Mouse (Mus musculus) liver, embryonic 12.5 days (tissue): ENCODE measurements at regions not wholly inside any gene's neighbourhood (a gene's known extent, or its start where the extent isn't known, plus 50 kb on each side); places are given as distances from the start of the nearest gene placed in this dataset.
"Not testable (repeated sequence)": the region's sequence is repeated elsewhere in the genome, so short reads cannot be mapped to it uniquely, and the experiment has no call there.

Experiments
- ATAC-seq: fragments of 200-750 bp; cut with Nextera tagmentation; 2 replicates; pipeline ENCODE4 v1.8.0; 2017; ENCODE audit warnings: moderate number of reproducible peaks, mild to moderate bottlenecking, moderate library complexity
- H3K27ac ChIP-seq: fragments of 300-500 bp; sonication (generic); 2 replicates; pipeline ENCODE4 v1.5.1; 2016; ENCODE audit warnings: mild to moderate bottlenecking
- H3K27me3 ChIP-seq: fragments of 300-500 bp; sonication (generic); replicated peaks from 2 replicates; pipeline ENCODE4 v1.6.1; 2016; ENCODE audit warnings: mild to moderate bottlenecking, moderate library complexity
- H3K36me3 ChIP-seq: fragments of 300-500 bp; sonication (generic); 2 replicates; pipeline ENCODE4 v1.6.1; 2016; ENCODE audit warnings: mild to moderate bottlenecking, moderate library complexity
- H3K4me1 ChIP-seq: fragments of 300-500 bp; sonication (generic); 2 replicates; pipeline ENCODE4 v1.6.1; 2016
- H3K4me2 ChIP-seq: fragments of 300-500 bp; sonication (generic); 2 replicates; pipeline ENCODE4 v1.6.1; 2016; ENCODE audit warnings: mild to moderate bottlenecking, moderate library complexity
- H3K4me3 ChIP-seq: fragments of 300-500 bp; sonication (generic); 2 replicates; pipeline ENCODE4 v1.5.1; 2016; ENCODE audit warnings: mild to moderate bottlenecking, moderate library complexity
- H3K9ac ChIP-seq: fragments of 300-500 bp; sonication (generic); 2 replicates; pipeline ENCODE4 v1.6.1; 2016; ENCODE audit warnings: mild to moderate bottlenecking, moderate library complexity
- H3K9me3 ChIP-seq: fragments of 300-500 bp; sonication (generic); replicated peaks from 2 replicates; pipeline ENCODE4 v1.6.1; 2016; ENCODE audit warnings: mild to moderate bottlenecking, moderate library complexity
- WGBS: fragments of 180-500 bp; shearing (Covaris S2); methylation state at CpG from one replicate; pipeline ENCODE4 v1.1.7; 2016; ENCODE audit not compliant: insufficient replicate concordance; 5-methylcytosine and 5-hydroxymethylcytosine counted together

DNA sequence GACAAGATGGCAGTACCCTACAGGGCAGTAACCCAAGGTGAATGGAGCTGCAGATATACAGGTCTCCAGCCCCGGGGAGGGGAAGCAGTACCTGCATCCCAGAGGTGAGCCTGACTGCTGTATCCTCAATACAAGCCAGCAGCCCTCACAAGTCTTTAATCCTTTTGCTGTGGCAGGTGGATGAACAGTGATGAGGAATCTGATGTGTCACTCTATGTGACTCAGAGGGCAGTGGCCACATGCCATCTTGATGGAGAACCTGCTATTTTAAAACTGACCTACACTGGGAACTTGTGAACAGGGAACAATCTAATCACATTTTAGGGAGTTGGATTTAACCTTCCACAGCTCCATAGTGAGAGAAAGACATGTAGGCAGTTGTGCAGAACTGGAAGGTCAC, 251.7 kb upstream of the Crbn start:
- 67% methylated on average over 1 of the region's 1 CpGs for WGBS
- Histone ChIP-seq H3K27ac (no peak overlapping the region), H3K36me3 (no peaks in the 10 kb centered on the region), H3K4me1 (no peaks in the 10 kb centered on the region), H3K9me3 (no peaks in the 10 kb centered on the region), H3K27me3 (no peaks in the 10 kb centered on the region), H3K9ac (no peak overlapping the region), H3K4me2 (no peak overlapping the region), H3K4me3 (no peak overlapping the region)
- ATAC-seq, result no peak

DNA sequence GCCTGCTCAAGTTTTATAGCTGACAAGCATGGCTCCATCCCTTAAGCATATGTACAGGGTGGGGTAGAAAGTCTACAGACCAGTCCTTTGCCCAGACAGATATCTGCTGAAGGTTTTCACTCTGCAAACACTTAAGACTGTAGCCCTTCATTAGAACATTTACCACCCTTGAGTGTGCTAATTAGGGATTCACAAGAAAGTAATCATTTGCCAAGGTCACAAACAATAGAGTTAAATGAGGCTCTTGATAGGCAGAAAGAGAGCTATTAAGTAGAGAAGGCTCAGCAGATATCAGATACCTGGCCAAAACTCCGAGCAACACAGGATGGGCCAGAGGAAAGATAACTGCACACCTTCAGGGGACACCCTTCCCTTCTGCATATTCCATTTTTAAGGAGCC, 252.3 kb upstream of the Crbn start:
- no peaks in the 10 kb centered on the region for H3K9me3 ChIP-seq
- H3K9ac ChIP-seq, result no peak overlapping the region
- no peak overlapping the region for H3K27ac ChIP-seq
- ATAC-seq, result no peak
- H3K4me1 ChIP-seq, result no peaks in the 10 kb centered on the region
- H3K36me3 ChIP-seq, result no peaks in the 10 kb centered on the region
- no peak overlapping the region for H3K4me3 ChIP-seq
- H3K4me2 ChIP-seq, result no peak overlapping the region
- no peaks in the 10 kb centered on the region for H3K27me3 ChIP-seq
- 21% methylated on average over 1 of the region's 1 CpGs for WGBS

DNA sequence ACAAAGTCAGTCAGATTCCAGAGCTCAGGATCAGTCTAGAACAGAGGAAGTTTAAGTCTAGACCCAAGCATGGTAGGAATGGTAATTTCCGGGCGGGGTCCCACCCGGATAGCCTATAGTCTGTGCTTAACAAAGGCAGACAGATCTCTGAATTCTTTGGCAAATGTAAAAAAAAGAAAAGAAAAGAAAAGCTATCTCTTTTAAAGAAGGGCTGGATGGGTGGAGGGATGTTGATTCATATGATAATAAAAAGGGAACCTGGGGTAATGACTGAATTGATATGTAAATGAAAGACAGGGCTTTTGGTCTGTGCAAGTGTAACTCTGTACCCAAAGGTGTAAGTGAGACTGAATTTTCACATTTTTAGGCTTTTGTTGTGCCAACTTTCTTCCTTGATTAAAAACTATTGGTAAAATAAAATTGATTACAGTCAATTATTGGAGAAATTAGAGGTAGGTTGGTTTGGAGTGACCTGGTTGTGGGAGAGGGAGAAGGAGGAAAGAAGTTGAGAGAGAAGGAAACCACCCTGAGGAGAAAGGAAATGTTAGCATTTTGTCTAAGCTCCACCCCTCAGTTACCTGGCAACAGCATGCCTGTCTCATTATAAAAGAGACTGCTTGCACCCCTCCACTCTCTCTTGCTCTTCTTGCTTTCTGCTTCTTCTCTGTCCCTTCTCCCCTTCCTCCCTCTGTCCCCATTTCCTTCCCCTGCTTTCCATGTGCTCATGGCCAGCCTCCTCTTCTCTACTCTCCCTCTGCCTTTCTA, 259.3 kb upstream of the Crbn start:
- H3K9me3 ChIP-seq, result peaks cover 3% of the 10 kb centered on the region; the same call in 1 of the 2 replicates
- no peaks in the 10 kb centered on the region for H3K4me1 ChIP-seq
- H3K4me3 ChIP-seq, result no peak overlapping the region
- ATAC-seq, result no peak
- no peaks in the 10 kb centered on the region for H3K27me3 ChIP-seq
- no peak overlapping the region for H3K27ac ChIP-seq
- 72% methylated on average over 3 of the region's 3 CpGs for WGBS
- H3K9ac ChIP-seq, result no peak overlapping the region
- no peaks in the 10 kb centered on the region for H3K36me3 ChIP-seq
- no peak overlapping the region for H3K4me2 ChIP-seq

DNA sequence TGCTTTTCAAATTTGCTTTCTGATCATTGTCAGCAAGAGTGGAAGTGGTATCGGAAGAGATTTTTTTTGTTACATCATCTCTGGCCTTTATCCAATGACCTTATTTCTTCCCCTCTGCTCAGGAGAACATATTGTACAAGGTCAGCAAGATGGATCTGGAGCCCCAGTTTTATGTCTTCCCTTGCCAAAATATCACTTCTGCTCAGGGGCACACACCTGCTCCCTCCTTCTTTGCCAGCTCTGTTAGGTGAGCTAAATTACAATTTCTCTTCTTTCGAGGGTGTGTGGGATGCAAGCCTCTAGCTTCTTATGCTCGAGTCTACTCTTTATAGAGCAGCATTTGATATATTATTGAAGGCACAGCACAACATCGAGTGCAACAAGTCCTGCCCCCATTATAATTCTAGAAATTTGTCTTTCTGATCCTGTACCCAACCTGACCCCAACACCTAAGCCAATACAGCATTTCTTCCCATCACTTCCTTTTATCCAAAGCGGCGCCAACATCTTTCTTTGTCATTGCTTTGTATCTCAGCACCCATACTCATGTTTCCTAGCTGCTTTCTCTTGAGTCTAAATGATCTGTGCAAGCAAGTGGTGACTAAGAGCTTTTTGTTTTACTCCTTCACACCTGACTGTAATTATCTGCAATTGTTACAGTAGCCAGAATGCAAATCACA, 263.1 kb upstream of the Crbn start:
- ATAC-seq, result no peak
- H3K9me3 ChIP-seq, result peaks cover 1% of the 10 kb centered on the region; the same call in 1 of the 2 replicates
- WGBS, result 64% methylated on average over 6 of the region's 6 CpGs

DNA sequence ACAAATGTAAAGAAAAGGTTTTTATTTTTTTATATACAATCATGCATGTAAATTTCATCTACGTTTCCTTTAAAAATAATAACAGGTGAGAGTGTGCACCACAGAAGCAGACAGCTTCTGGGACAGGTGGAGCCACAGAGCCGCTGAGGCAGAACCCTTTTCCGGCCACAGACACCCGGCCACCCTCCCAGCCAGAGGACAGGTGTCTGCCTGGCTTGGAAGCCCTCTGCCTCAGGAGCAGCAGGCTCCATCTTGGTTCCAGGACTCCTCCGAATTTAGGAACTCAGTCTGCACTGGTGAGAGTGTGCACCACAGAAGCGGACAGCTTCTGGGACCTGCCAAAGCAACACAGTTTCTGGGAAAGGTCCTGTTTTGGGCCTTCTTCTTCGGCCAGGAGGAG, 270.6 kb upstream of the Crbn start:
- Histone ChIP-seq H3K9me3 (no peaks in the 10 kb centered on the region), H3K27ac (no peak overlapping the region), H3K4me2 (no peak overlapping the region), H3K27me3 (no peaks in the 10 kb centered on the region), H3K9ac (no peak overlapping the region), H3K36me3 (no peaks in the 10 kb centered on the region), H3K4me3 (no peak overlapping the region), H3K4me1 (no peaks in the 10 kb centered on the region)
- ATAC-seq, result no peak
- 67% methylated on average over 7 of the region's 7 CpGs for WGBS

More for the DNA sequence above, 263.1 kb upstream of the Crbn start:
- Histone ChIP-seq H3K27me3 (no peaks in the 10 kb centered on the region), H3K36me3 (no peaks in the 10 kb centered on the region), H3K27ac (no peak overlapping the region), H3K4me3 (no peak overlapping the region), H3K4me2 (no peak overlapping the region), H3K9ac (no peak overlapping the region), H3K4me1 (no peaks in the 10 kb centered on the region)

DNA sequence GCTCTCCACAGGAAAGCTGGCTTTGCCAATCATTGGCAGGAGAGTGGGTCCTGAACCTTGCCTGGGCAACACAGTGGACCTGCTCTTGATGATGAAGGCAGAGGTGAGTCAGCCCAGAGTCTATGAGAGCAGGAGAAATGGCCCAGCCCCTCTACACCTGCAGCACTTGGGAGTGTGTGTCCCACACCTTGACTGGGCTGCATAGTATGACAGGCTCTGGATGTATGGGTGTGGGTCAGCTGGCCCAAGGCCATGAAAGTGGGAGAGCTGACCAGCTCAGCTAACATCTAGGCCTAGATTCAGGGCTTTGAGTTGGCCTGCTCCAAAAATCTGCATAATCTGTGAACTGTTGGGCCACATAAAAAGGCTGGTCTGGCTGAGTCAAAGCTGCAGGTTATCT, 292.7 kb upstream of the Crbn start:
- Histone ChIP-seq H3K27me3 (no peaks in the 10 kb centered on the region), H3K4me2 (no peak overlapping the region), H3K9ac (no peak overlapping the region), H3K4me1 (no peaks in the 10 kb centered on the region), H3K27ac (no peak overlapping the region), H3K36me3 (no peaks in the 10 kb centered on the region), H3K4me3 (no peak overlapping the region), H3K9me3 (no peaks in the 10 kb centered on the region)
- ATAC-seq, result no peak

DNA sequence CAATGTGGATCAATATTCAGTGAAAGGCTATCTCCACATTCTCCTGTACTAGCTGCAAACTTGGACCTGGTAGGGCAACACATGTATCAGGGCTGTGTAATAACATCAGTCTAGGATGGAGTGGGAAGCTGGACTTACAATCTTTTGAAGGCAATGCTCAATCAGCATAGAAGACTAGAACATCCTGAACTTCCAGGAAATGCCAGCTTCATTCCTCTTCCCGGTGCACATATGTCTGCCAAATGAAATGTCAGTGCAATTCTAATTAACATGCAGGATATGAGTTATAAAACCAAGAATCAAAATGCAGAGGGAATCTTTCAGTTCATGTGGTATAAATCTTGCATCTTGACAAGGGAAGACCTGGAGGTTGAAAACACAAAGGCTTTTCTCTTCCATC, 328.8 kb upstream of the Crbn start:
- H3K36me3 ChIP-seq, result no peaks in the 10 kb centered on the region
- no peak overlapping the region for H3K27ac ChIP-seq
- no peak overlapping the region for H3K9ac ChIP-seq
- no peaks in the 10 kb centered on the region for H3K27me3 ChIP-seq
- H3K4me1 ChIP-seq, result no peaks in the 10 kb centered on the region
- H3K9me3 ChIP-seq, result no peaks in the 10 kb centered on the region
- ATAC-seq, result no peak
- WGBS, result 92% methylated on average over 1 of the region's 1 CpGs
- no peak overlapping the region for H3K4me3 ChIP-seq
- H3K4me2 ChIP-seq, result no peak overlapping the region

DNA sequence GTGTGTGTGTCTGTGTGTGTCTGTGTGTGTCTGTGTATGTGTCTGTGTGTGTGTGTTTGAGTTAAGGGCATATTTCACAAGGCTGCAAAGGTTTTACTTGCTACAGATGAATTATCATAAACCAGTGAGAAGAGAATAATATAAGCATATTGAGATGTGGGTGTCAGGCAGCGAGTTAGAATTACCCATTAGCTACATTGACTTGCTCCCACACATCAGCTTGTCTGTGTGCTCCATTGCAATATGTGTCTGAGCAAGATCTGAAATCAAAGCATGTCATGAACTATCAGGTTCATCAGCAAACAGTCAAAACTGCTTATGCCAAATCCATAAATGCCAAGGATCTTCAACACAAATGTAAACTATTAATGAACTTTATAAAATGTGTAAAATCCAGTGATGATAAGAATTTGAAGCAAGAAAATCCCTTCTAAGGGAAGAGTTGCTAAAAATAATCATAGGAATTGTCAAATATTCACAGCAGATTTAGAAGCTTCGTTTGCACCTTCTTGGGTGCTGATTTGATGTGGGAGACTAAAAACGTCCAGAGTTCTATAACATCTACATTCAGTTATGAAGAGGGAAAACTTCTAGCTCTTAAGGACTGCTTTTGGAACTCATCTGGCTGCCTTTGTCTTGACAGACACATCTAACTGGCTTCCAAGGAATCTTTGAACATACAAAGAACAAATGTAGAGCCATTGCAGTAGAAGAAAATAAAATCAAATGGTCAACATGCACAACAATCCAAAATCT, 361.7 kb upstream of the Lrrn1 start:
- H3K36me3 ChIP-seq, result no peaks in the 10 kb centered on the region
- no peak for ATAC-seq
- H3K27ac ChIP-seq, result no peak overlapping the region
- WGBS, result 38% methylated on average over 3 of the region's 3 CpGs
- H3K9ac ChIP-seq, result no peak overlapping the region
- H3K4me3 ChIP-seq, result no peak overlapping the region
- H3K9me3 ChIP-seq, result no peaks in the 10 kb centered on the region
- no peak overlapping the region for H3K4me2 ChIP-seq
- no peaks in the 10 kb centered on the region for H3K4me1 ChIP-seq
- H3K27me3 ChIP-seq, result no peaks in the 10 kb centered on the region

DNA sequence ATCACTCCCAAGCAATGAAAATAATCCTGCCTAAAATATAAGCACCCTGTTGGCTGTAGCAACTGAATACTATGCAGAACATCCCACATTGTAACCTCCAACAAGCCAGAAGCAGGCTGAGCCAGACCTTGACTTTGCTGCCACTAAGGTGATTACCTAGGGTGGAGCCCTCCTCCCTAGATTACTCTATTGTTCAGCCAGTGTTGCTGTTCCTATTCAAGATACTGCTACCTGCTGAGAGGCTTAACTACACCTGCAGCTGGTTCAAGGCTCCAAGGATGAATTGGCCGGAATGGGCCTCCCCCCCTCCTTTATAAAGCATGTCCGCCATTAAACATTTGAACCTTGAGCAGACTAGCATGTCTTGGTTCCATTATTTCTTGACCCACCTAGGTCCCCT, 311.3 kb upstream of the Lrrn1 start:
- H3K4me1 ChIP-seq, result no peaks in the 10 kb centered on the region
- 83% methylated on average over 2 of the region's 2 CpGs for WGBS

DNA sequence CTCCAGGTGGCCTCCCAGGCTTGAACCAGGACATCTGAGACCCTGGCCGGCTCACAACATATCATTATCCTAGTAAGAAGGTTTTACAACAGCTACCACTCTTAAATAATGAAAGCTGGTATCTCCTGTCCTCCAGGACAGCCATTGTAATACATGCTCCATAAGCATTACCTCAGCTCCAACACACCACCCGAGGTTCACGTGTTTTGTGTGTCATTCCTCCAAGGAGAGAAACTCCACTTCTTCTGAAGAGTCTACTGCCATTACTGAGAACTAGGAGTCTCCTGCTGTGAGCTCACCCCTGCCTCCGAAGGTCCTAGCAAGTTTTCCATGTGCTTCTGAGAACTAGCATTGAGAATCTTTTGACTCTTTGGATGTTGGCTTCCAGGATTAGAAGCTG, 310.8 kb upstream of the Lrrn1 start:
- Histone ChIP-seq H3K27ac (no peak overlapping the region), H3K4me3 (no peak overlapping the region), H3K4me1 (no peaks in the 10 kb centered on the region), H3K36me3 (no peaks in the 10 kb centered on the region), H3K27me3 (no peaks in the 10 kb centered on the region), H3K9me3 (no peaks in the 10 kb centered on the region), H3K4me2 (no peak overlapping the region), H3K9ac (no peak overlapping the region)
- WGBS, result 51% methylated on average over 4 of the region's 4 CpGs
- no peak for ATAC-seq

More for the DNA sequence above, 311.3 kb upstream of the Lrrn1 start:
- no peaks in the 10 kb centered on the region for H3K27me3 ChIP-seq
- H3K4me3 ChIP-seq, result no peak overlapping the region
- no peaks in the 10 kb centered on the region for H3K9me3 ChIP-seq
- no peak for ATAC-seq
- no peaks in the 10 kb centered on the region for H3K36me3 ChIP-seq
- H3K27ac ChIP-seq, result no peak overlapping the region
- no peak overlapping the region for H3K9ac ChIP-seq
- no peak overlapping the region for H3K4me2 ChIP-seq

DNA sequence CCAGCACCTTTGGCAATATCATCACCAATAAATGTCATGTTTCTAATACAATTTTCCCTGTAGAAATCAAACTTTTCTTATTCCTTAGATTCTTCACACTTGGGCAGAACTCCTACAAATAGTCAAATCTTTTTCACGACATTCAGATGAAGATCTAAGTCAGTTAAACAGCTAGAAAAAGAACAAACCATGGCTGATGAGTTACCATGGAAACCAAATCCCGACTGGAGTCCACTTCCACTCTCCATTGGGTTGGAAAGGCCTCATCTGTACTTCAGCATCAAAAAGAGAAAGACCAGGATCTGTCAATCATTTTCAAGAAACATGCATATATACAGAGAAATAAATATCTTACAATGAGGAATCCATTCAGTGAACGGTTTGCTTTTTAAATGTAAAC, 307.0 kb upstream of the Lrrn1 start:
- H3K9me3 ChIP-seq, result no peaks in the 10 kb centered on the region
- no peak for ATAC-seq
- no peak overlapping the region for H3K9ac ChIP-seq
- H3K4me2 ChIP-seq, result no peak overlapping the region
- H3K4me3 ChIP-seq, result no peak overlapping the region
- H3K4me1 ChIP-seq, result no peaks in the 10 kb centered on the region
- 52% methylated on average over 3 of the region's 3 CpGs for WGBS
- no peaks in the 10 kb centered on the region for H3K36me3 ChIP-seq
- no peaks in the 10 kb centered on the region for H3K27me3 ChIP-seq
- H3K27ac ChIP-seq, result no peak overlapping the region

DNA sequence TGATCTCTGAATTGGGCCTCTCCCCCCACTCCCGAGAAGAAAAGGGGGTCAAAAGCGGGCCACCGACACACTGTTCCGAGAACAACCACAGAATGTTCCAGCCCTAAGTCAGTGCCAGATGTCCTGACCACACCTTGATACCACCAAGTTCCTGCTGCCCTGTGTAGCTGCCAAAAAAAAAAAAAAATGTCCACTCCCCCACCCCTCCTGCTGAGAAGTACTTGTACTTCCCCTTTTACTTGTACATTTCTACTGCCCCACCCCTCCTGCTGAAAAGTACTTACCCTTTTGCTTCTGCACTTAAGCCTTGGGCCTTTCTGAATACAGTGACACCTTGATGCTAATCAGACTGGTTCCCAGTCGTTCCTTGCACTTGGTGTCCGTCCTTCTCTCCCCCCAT, 299.7 kb upstream of the Lrrn1 start:
- not testable (repeated sequence) for ATAC-seq, H3K27me3 ChIP-seq

More for the DNA sequence above, 299.7 kb upstream of the Lrrn1 start:
- not testable (repeated sequence) for H3K4me2 ChIP-seq, H3K36me3 ChIP-seq, H3K9me3 ChIP-seq, H3K9ac ChIP-seq, H3K4me3 ChIP-seq, H3K27ac ChIP-seq, H3K4me1 ChIP-seq
- 73% methylated on average over 6 of the region's 6 CpGs for WGBS
